Mouse (Mus musculus) E14TG2a.4 (cell line): Measurements from ENCODE around the gene Nol3.

Source experiments
- H3K27me3 ChIP-seq: 2 replicates; pipeline ENCODE4 v1.6.1; 2014; ENCODE audit warnings: low read length, control low read depth; ENCODE audit not compliant: insufficient read depth
- H3K36me3 ChIP-seq: 2 replicates; pipeline ENCODE4 v1.6.1; 2014; ENCODE audit warnings: low read length, control low read depth; ENCODE audit not compliant: insufficient read depth
- H3K4me1 ChIP-seq: replicated peaks from 2 replicates; pipeline ENCODE4 v1.6.1; 2014; ENCODE audit warnings: low read depth, low read length, control low read depth
- H3K4me3 ChIP-seq: replicated peaks from 2 replicates; pipeline ENCODE4 v1.5.1; 2014; ENCODE audit warnings: mild to moderate bottlenecking, low read length
- H3K9me3 ChIP-seq: 2 replicates; pipeline ENCODE4 v1.6.1; 2014; ENCODE audit warnings: low read length, control low read depth
- CTCF ChIP-seq: conservative IDR thresholded peaks from 2 replicates; pipeline ENCODE4 v1.5.1; 2014; ENCODE audit warnings: low read length
- NANOG ChIP-seq: IDR thresholded peaks from 2 replicates; pipeline ENCODE4 v1.6.1; 2014; ENCODE audit warnings: borderline replicate concordance, low read length, mixed read lengths
- POU5F1 ChIP-seq: IDR thresholded peaks from 2 replicates; pipeline ENCODE4 v1.6.1; 2014; ENCODE audit warnings: low read length, borderline replicate concordance

Gene Nol3

DNA sequence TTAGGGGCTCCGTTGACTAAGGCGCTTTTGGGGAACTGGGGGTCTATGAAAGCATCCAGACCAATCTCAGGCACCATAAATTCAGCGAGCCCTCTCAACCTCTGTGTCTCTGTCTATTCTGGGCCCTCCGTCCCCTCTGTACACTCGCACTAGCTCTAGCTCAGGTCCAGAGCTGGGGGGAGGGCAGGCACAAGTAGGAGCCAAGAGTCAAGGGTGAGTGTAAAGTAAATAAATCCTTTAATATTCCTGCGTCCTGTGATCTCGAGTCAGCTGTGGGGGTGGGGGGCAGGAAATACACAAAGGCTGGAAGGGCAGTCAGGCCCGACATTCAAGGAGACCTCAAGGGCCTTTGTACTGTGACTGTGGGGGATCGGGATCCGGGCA lies 6.9 kb upstream of the Nol3 start:
- TF ChIP-seq CTCF (no peak), NANOG (no peak), POU5F1 (no peak)
- Histone ChIP-seq H3K36me3 (no peaks in the 10 kb centered on the region), H3K4me1 (peaks cover 65% of the 10 kb centered on the region), H3K9me3 (no peaks in the 10 kb centered on the region), H3K4me3 (peak overlapping the region; percentile 78), H3K27me3 (peaks cover 97% of the 10 kb centered on the region)

- Histone ChIP-seq H3K4me1 (peaks cover 64% of the 10 kb centered on the region), H3K9me3 (no peaks in the 10 kb centered on the region), H3K4me3 (peak within 1 kb of the TSS; percentile 78), H3K36me3 (no peaks in the 10 kb centered on the region), H3K27me3 (peaks cover 97% of the 10 kb centered on the region)
- TF ChIP-seq NANOG (no peak), CTCF (no peak), POU5F1 (no peak)
These were observed 6.4 kb upstream of the Nol3 start, which contains the start of gene Hsf4 for GRCm38 (mm10) chr8:105269461-105269947. Gene Hsf4 (plus strand): TSS chr8:105269801.

DNA sequence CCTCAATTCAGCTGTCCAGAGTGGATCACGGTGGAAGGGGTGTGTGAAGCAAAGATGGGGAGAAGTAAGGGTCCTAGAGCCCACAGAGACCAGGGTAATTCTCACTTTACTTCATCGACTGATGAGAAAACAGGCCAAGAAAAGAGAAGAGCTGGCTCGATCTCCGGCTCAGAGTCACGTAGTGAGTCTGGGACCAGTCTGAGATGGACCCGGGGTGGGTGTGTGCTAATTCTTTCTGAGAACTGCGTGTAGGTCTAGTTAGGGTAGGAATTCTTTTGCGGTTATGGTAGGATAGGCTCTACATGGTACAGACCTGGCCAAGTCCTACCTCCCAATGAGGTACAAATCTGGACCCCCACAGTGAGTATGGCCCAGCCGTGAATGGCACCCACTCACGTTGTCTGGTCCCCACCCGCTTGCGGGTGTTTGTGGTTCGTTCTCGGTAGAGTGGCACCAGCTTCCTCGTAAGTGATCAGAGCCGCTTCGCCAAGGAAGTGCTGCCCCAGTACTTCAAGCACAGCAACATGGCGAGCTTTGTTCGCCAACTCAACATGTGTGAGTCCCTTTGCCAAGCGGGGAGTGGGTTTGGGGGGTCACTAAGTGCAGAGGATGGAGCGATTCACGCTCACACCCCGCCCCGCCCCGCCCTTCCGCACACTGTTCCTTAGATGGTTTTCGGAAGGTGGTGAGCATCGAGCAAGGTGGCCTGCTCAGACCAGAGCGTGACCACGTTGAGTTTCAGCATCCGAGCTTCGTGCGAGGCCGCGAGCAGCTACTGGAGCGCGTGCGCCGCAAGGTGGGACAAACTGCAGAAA lies 5.6 kb upstream of the Nol3 start:
- H3K27me3 ChIP-seq = peaks cover 97% of the 10 kb centered on the region
- no peaks in the 10 kb centered on the region for H3K9me3 ChIP-seq
- TF ChIP-seq POU5F1 (no peak), CTCF (no peak), NANOG (no peak)
- no peaks in the 10 kb centered on the region for H3K36me3 ChIP-seq
- peaks cover 64% of the 10 kb centered on the region for H3K4me1 ChIP-seq
- H3K4me3 ChIP-seq = peak overlapping the region; percentile 78

GRCm38 (mm10) chr8:105270916-105271186 lies 5.1 kb upstream of the Nol3 start:
- Histone ChIP-seq H3K4me1 (peaks cover 67% of the 10 kb centered on the region), H3K36me3 (no peaks in the 10 kb centered on the region), H3K27me3 (peaks cover 98% of the 10 kb centered on the region), H3K4me3 (peak overlapping the region; percentile 46), H3K9me3 (no peaks in the 10 kb centered on the region)
- TF ChIP-seq NANOG (no peak), CTCF (no peak), POU5F1 (no peak)

GRCm38 (mm10) chr8:105275387-105275786 lies 553 bp upstream of the Nol3 start:
- Histone ChIP-seq H3K36me3 (peaks cover 6% of the 10 kb centered on the region; the same call in 1 of the 2 replicates), H3K9me3 (no peaks in the 10 kb centered on the region), H3K4me1 (peaks cover 57% of the 10 kb centered on the region), H3K27me3 (peaks cover 98% of the 10 kb centered on the region), H3K4me3 (no peak overlapping the region)
- TF ChIP-seq CTCF (no peak), NANOG (no peak), POU5F1 (no peak)

- Histone ChIP-seq H3K9me3 (no peaks in the 10 kb centered on the region), H3K4me1 (peaks cover 50% of the 10 kb centered on the region), H3K27me3 (peaks cover 95% of the 10 kb centered on the region), H3K4me3 (peak overlapping the region; percentile 67), H3K36me3 (peaks cover 14% of the 10 kb centered on the region)
- TF ChIP-seq CTCF (no peak), POU5F1 (no peak), NANOG (no peak)
These were observed 566 bp downstream of the Nol3 start for GRCm38 (mm10) chr8:105276292-105277120.

- Histone ChIP-seq H3K9me3 (no peaks in the 10 kb centered on the region), H3K36me3 (peaks cover 23% of the 10 kb centered on the region)
- TF ChIP-seq CTCF = no peak
- no peak for TF ChIP-seq NANOG
- TF ChIP-seq POU5F1 = no peak
These were observed 3.0 kb downstream of the Nol3 start for GRCm38 (mm10) chr8:105278911-105279334.

DNA sequence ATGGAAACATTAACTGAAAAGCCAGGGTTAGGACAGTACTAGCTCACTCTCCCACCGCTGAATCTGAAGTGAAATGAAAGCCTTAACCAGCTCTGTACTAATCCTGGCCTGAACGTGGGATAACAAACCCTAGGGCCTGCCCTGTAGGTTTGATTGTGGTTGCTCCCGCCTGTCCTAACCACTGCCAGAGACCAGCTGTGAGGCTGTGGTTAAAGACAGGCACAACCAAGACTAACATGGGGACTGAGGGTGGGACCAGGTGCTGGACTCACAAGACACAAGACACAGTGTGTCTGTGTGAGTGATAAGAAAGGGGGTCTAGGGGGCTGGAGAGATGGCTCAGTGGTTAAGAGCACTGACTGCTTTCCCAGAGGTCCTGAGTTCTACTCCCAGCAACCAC lies 4.6 kb downstream of the Nol3 start:
- H3K9me3 ChIP-seq = no peaks in the 10 kb centered on the region
- no peak overlapping the region for H3K4me3 ChIP-seq
- peaks cover 63% of the 10 kb centered on the region for H3K4me1 ChIP-seq
- peaks cover 84% of the 10 kb centered on the region for H3K27me3 ChIP-seq
- H3K36me3 ChIP-seq = peaks cover 33% of the 10 kb centered on the region
- TF ChIP-seq CTCF (no peak), POU5F1 (no peak), NANOG (no peak)

More at GRCm38 (mm10) chr8:105278911-105279334, 3.0 kb downstream of the Nol3 start:
- peaks cover 88% of the 10 kb centered on the region for H3K27me3 ChIP-seq
- H3K4me1 ChIP-seq = peaks cover 68% of the 10 kb centered on the region
- peak overlapping the region; percentile 70 for H3K4me3 ChIP-seq
